Mouse (Mus musculus) megakaryocyte-erythroid progenitor cell, adult 5-6 weeks (primary cell): ENCODE data around the gene Dclk2. TPM values are rescaled to one million over a fixed set of nuclear protein-coding genes. Genes with fewer than 3 reads are reported as not detected.

Experiments used
- ATAC-seq: replicated peaks from 2 replicates; pipeline ENCODE4 v1.8.0; 2016; ENCODE audit warnings: mild to moderate bottlenecking, inconsistent platforms; ENCODE audit not compliant: severe bottlenecking, poor library complexity, low FRiP score, low TSS enrichment
- total RNA-seq, 2 experiments: library from RNA; stranded (forward) in 1 of 2; stranded (reverse) in 1 of 2; fragments of 200-1000, 215-1000 nt in 1 of 2; fragments of >200 nt in 1 of 2; fragmentation: Nextera tagmentation in 1 of 2; gene quantifications; 2 replicates each; pipeline ENCODE4 v1.2.3; 2014 to 2017

Gene Dclk2
- total RNA-seq, 2 experiments from 2014 or later, result 0.99 to 3.1 TPM

DNA sequence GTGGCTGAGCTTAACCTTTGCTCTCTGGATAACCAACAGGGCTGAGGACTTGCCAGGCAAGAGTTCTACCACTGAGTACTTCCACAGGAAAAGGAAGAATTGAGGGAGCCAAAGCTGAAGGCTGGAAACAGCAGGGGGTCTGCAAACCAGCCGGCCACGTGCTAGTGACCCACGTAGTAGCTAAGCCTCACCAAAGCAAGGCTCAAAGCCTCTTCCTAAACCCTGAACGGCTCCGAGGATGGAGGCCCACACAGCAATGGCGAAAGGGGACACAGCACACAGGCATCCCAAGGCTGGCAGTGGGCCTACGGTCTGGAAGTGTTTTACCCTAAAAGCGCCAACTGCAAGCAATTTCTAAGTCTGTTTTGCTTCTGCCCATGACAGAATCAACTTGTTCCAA lies 23.1 kb downstream of the Dclk2 start:
- ATAC-seq, result no peak

DNA sequence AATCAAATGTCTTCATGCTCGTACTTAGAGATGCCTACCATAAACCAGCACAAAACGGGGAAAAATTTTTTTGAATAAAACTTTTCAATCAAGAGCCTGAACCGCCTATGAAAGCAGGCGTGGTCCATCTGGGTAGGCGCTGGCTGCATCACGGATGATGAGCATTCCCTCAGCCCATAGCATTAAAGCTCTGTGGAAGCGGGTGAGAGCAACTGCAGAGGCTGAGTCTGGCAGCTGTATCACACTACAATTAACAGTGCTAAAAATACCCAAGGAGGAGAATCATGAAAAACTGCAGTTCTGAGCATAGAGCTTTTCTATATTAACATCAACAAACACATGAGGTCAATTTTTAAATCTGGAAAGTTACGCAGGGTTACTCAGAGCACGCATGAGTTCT lies 23.6 kb downstream of the Dclk2 start:
- ATAC-seq, result no peak

DNA sequence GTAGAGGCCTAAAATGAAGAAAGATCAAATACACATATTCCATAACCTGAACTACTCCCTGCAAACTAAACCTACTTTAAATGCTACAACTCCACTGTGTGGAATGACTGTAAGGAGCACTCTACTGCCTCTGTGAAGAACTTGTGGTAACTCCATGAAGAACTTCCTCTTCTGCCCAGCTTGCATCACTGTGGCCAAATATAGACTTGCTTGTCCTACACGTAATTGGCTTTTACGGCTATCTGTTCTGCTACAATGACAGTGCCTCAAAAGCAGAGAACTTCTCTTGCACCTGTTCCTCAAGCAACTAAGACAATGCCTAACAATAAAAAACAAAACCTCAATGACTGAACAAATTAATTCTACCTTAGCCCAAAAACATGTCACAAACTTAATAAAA lies 26.2 kb downstream of the Dclk2 start:
- no peak for ATAC-seq

DNA sequence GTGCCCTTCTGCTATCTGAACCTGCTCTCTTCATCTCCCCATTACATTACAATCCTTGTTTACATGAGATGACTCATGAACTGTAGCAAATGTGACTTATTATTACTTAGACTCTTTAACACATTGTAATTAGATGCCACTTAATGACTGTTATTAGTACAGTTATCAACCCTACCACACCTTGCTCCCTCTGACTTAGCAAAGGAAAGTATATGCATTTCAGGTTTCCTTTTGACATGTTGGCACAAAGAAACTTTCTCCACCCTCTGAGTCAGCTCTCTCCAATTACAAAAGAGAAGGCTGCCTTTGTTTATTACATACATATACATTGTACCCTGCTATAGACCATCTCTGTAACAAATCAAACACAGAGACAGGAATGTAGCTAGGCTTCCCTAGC lies 33.1 kb downstream of the Dclk2 start:
- ATAC-seq, result no peak

DNA sequence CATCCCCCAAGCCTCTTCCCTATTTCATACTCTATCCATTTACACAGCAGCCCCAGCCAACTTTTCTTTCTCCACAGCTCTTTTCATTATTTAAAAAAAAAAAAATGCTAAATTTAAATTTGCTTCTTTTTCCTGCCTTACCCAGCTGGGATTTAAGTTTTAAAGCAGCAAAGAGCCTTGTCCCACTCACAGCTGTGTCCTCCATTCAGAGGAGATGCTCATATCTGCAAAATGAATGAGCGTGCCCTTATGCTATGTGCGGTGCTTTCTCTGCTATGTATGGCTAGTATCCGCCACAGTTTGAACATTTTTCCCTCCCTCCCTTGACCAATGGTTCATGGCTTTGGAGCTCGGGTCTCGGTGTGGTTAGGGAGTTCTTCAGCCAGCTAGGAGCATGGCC lies 35.5 kb downstream of the Dclk2 start:
- ATAC-seq, result no peak

DNA sequence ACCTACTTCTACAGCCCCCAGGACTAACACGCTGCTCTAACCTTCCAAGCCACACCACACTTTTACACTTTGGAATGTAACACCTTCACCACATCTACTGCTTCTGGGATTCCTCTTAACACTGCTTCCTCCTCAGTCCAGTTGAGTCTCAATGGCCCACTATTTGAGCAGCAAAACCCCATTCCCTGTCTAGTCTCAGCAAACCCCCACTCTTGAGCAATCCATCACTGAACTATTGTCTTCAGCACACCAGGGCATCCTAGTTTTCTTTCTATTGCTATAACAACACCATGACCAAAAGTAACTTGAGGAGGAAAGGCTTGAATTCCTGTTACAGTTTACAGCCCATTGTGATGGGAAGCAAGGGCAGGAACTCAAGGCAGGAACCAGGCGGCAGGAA lies 36.2 kb downstream of the Dclk2 start:
- no peak for ATAC-seq

DNA sequence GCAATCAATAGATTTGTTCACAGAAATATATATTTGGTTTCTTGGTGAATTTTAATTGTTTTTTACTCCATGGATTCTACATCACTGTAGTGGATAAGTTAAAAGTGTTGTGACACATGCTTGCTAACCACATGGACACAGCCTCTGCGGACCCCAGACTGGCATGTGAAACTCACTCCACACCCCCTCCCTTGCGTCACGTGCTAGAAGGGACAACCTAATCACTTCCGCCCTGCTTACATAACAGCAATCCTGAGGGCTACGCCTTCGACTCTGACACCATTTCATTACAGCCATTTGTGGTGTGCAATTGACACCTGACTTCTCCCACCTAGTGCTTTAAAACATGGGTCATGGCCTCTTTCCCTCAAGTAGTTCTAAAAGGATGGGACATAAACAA lies 36.7 kb downstream of the Dclk2 start:
- no peak for ATAC-seq

DNA sequence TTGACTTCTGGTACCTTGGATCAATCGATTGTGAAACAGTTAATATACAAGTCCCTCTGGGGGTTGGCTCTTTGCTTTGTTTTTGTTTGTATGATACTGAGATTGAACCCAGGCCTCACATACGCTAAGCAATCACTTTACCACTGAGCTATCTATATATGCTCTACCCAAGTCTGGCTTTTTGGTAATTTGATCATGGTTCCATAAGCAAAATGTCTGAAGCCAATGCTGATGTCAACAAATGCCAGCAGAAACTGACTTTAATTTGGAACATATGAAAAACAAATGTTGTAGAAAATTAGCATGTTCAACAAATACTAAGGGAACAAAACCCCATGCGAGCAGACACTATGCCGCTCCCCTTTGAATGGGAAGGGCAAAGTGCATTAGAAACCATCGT lies 44.7 kb downstream of the Dclk2 start:
- ATAC-seq, result no peak

DNA sequence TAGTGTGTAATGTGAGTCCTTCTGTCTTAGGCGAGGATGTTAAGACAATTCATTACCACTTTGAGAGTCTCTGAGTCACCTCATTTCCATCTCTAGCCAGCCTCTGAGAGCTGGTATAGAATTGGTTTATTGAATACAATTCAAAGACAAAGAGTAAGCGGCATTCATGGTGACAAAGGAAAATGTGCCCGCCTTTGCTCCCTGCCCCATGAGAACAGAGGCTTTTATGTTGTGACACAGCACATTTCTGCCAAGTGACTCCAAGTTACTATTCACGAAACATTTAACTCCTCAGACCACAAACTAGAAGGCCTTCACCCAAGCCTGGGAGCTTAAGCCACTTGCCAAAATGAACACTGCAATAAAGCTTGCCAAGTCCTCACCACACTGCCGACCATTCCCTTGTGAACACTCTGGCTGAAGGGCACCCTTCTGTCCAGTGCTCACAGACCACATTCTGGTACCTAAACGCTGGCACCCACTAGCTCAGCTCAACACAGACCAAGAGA lies 47.5 kb downstream of the Dclk2 start:
- no peak for ATAC-seq

DNA sequence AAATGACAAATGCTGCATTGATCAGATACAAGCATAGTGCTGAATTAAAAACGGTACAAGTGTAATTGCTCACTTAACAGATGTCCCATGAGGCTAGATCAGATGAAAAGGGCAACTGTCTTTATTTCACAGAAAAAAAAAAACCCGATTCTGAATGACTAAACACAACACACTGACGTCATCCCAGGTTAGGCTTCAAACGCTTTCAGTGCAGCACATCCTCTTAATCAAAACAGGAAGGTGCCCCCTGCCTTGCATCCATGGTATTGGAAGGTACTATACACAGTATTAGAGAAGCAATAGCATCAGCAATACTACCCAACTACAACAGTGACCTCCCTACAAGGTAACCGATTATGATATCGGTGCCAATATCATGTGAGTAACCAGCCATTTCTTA lies 49.7 kb downstream of the Dclk2 start:
- ATAC-seq, result no peak

DNA sequence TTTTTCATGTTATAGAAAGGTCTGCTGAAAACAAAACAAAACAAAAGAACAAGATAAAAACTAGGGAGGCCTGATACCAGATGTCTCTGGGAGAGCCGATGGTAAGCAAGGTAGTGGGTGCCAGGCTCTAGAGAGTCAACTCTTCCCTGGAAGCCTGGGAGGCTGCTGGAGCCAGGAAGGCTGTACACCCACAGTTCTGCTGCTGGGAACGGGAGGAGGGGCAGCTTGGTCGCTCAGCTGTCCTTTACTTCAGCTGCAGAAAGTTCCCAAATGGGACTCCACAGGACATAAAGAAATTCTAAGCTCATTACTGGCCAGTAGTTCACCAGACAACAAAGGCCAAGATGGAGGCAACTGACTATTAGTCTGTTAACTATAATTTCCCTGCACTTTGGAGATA lies 50.2 kb downstream of the Dclk2 start:
- no peak for ATAC-seq

DNA sequence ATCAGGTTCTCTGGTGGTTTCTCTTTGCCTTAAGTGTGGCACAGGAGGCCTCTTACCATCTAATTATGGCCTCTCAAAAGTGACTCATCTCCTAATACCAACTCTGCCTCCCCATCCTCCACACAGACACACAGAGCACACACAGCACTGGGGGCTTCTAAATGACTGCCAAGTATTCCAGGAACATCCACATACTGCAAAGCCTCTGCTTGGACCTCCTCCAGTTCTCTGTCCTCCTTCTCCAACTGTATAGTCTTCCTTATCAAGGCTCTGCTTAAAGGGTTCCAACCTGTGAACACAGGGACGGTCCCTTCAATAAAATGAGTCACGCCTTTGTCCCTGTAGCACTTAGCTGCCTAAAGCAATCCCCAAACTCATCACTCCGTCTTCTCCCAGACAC lies 51.9 kb downstream of the Dclk2 start:
- no peak for ATAC-seq

DNA sequence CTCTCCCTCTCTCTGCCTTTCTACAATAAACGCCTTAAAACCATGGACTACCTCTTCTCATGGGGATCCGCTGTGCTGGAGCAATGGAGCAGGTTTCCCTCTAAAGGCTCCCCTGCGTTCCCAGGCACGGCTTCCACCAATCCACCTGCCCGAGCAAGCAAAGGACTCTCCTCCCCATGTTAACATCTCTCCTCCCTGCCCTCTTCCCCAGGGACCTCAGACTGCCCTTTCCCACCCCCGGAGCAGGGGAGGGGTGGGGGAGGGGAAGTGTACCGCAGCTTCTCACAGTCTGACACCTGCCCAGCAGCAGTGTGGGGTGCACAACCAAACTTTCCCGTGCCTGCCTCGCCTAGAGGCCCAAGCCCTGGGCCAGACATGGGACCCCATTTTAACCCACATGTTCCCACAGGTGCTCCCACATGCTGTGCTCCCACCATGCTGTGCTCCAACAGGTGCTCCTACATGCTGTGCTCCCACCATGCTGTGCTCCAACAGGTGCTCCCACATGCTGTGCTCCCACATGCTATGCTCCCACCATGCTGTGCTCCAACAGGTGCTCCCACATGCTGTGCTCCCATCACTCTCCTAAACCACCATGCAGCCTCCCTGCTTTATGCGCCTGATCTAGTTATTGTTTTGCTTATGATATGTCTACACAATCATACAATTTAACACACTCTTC lies 57.2 kb downstream of the Dclk2 start:
- ATAC-seq, result no peak

DNA sequence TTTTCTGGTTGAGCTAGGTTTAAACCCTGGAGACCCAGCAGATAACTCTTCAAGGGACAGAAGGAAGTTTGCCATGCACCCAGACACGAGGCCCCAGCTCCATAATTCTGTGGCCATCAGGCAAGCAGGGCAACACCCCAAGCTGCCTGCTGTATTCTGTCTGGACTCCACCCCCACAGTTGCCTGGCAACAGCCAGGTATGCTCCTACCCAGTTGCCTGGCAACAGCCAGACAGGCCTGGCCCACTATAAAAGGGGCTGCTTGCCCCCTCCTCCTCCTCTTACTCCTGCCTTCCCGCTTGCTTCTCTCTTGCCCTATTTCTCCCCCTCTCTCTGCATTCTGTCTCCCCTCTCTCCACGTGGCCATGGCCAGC lies 57.7 kb downstream of the Dclk2 start:
- no peak for ATAC-seq

DNA sequence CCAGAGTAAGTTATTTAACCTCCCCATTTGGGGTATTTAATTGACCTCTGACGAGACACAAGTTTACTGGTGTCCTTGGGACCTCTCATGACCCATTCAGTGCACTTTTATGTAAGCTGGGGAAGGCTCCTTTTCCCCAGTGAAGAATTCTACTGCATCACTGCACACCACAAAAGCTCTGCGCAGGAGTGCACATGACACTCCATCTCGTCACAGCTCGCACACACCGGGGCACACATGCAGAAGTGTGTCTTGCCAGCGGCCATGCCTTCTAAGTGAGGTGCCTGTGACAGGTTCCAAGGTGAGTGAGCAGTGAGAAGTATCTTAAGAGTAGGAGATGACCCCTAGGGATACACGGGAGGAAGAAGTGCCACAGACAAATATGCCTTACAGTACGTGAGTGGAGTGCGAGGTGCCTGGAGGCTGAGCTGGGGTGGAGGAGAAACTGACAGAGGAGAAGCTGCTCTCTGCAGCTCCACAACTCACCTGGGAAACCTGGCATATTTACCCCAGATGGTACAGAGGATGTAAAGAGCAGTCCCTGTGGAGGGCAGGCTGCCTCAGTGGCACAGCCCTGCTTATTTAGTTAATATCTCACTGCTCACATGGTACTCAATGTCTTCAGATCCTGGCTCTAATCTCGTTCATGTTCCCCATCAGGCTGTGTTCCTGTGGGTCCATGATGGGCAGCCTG lies 58.3 kb downstream of the Dclk2 start:
- no peak for ATAC-seq

DNA sequence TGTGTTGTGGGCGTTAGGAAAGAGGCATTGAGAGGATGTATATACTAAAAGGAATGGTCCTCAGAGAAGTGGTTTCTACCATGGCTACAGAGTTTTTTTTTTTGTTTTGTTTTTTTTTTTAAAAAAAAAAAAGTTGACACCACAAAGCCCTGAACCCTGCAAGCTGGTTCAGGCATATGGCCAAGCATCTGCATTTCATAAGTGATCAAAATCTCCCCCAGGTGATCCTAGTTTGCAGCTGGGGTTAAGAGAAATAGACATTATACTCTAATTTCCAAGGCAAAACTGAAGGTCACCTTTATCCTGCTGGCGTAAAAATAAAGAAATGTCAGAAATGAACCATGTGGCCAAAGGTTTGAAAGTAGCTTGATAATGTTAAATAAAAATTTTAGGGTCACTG lies 60.9 kb downstream of the Dclk2 start:
- no peak for ATAC-seq

DNA sequence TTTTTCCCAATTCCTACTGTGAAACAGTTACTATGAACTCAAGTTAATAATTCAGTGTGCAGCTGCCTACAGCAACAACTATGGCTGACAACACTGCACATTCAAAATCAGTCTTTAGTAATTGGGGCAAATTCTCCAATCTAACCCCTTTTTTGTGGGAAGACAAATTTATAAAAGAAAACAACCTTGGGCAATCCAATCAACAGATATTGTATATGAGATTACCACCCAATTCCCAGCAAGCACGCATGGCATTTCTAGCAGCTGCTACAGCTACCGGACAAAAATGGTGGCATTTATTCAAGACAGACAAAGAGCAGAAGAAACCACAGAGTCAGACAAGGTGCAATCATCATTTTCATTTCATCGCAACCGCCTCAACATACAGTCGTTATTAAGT lies 62.0 kb downstream of the Dclk2 start:
- ATAC-seq, result no peak

DNA sequence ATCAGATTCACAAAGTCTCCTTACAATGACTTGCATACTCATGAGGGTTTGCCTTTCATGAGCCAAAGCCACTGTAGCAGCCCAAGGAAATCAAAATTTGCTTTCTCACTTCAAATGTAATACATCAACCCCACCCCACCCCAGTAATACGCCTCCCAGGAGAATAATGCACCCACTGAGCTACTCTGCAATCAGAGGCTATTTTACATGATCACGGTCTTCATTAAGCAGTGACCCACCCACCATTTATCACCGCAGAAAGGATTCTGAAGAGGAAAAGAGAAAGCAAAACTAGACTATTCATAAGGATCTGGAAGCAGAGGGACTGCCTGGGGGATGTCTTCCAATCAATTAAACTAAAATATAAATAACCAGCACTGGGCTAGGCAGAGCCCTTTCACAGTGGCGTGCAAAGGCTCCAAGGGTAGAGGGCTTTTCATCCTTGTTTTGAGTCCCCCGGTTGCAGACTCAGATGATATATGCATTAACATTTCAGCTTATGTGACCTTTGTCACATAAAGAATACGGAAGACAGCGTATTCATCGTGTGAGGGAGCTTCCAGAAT lies 62.7 kb downstream of the Dclk2 start:
- ATAC-seq, result no peak

DNA sequence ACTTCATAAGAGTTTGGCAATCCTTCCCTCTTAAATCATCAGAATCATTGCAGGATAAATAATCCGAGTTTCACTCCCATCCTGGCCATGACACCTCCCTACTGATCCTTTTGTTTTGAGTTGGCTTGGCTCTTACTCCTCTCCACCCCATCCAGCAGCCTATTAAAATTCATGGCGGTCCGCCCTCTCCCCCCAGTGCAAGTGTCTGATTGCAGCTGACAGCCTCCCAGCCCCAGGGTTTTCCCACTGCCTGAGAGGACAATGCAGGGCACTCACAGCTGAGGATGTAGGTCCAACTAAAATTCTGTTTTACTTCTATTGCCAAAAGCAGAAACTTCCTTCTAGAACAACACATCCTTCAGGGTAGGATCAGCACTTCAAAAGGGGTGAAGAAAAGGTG lies 67.8 kb downstream of the Dclk2 start:
- no peak for ATAC-seq

DNA sequence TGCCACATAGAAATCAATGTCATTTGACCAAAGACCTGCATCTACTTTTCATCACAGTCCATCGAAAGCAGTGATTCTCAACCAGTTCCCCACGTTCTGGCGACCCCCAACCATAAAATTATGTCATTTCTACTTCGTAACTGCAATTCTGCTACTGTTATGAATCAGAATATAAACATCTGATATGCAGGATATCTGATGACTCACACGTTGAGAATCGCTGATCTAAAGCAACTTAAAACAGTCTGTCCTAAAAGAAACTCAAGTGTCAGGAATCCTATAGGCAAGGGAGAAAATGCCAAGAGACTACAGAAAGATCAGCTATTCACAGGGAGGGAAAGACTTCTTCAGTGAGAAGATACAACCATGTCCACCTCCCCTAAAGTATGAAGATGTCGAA lies 69.5 kb downstream of the Dclk2 start:
- ATAC-seq, result no peak

DNA sequence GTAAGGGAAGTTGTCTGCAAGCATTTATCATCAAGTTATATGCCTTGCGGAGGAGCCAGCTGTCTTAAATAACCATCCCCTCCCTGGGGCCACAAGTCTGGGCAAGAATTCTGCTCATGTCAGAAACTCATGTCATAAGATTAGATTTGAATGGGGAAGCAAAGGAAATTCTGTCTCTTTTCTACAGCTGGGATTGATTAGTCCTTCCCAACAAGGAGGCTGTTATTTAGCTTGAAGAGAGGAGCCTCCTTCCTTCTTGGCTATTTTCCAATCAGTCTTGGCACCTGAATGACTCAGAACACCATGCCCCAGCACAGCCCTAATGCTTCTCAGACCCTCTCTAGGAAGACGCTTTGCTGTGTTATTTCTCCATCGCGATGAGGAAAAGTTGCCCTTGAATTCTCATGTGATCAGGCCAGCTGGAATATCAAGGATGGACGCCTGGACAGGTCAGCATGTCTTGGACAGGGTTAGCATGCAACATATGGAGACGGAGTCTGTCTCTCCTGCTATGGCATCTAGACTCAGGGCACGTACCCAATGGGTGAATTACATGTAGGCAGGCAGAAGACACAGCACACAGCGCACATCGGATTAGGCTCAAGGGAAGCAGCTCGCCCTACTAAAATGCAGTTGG lies 70.1 kb downstream of the Dclk2 start:
- ATAC-seq, result no peak
